In the genomic region with DNA sequence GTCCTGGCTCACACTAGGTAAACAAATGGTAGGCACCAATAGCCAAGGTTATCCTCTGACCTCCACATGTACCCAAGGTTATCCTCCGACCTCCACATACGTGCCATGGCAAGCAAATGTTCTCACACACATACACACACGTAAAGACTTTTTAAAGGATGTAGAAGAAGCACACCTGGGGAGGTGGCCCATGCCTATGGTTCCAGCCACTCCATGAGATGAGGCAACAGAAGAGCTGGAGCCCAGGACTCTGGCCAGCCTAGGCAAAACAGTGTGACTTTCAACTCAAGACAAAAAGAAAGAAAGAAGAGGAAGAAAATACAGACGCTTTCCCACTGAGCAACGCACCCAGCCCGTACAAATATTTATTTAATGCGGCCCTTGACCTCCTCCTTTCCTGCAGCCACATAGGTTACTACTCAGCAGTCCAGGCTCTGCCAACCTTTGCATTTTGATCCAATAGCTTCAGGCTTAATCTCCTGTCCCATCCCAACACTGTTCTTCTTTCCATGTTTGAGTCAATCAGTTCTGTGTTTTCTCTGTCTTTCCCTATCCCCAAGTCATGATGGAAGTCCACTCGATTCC, we compare ENCODE assay signal across 26 mouse cellular contexts. TPM values are rescaled to one million over a fixed set of nuclear protein-coding genes. Genes with fewer than 3 reads are reported as not detected.
DNase-seq lines count a peak whose midpoint lies in the region; ATAC-seq and TF ChIP-seq lines count a peak whose summit lies in the region.
"Had no signal": no experiment of that assay in that cellular context is flagged by ENCODE, and none has a peak within 500 bp of the region (broad histone marks: within the 10 kb centered on the region; RNA-seq: fewer than 3 reads in every experiment).

No protein-coding gene starts in this region.

- no peaks in the 10 kb centered on the region for H3K27me3 ChIP-seq in liver, adult 2 months (ENCODE audit: control insufficient read depth, insufficient read depth, low read length)
- no peaks in the 10 kb centered on the region for H3K27me3 ChIP-seq in liver, embryonic 11.5 days (replicated peaks; ENCODE audit: control insufficient read depth, insufficient read depth, low read length)
- no peaks in the 10 kb centered on the region for H3K27me3 ChIP-seq in small intestine, adult 2 months (ENCODE audit: control insufficient read depth, insufficient read depth, low read length)
- H3K27me3 ChIP-seq in kidney, adult 2 months (replicated peaks; ENCODE audit: control insufficient read depth, insufficient read depth, low read length): no peaks in the 10 kb centered on the region
- H3K27me3 ChIP-seq: embryonic facial prominence, embryonic 12.5 days; heart, embryonic 15.5 days; limb, embryonic 12.5 days; lung, embryonic 15.5 days; midbrain, embryonic 15.5 days; neural tube, embryonic 13.5 days had no signal

- H3K4me3 ChIP-seq in liver, adult 2 months (ENCODE audit: insufficient read depth, low read depth, low read length): no peak overlapping the region
- H3K4me3 ChIP-seq in liver, embryonic 11.5 days (ENCODE audit: low read depth, low read length): no peak overlapping the region
- no peak overlapping the region for H3K4me3 ChIP-seq in small intestine, adult 2 months (ENCODE audit: low read depth, low read length)
- no peak overlapping the region for H3K4me3 ChIP-seq in kidney, adult 2 months (ENCODE audit: insufficient read depth, low read depth, low read length)
- H3K4me3 ChIP-seq: embryonic facial prominence, embryonic 12.5 days; gastrocnemius, adult 2 months; heart, embryonic 15.5 days; limb, embryonic 12.5 days; lung, embryonic 15.5 days; megakaryocyte, embryonic 14.5 days; midbrain, embryonic 15.5 days; neural tube, embryonic 13.5 days had no signal

- no peak overlapping the region for H3K4me2 ChIP-seq in liver, embryonic 11.5 days
- H3K4me2 ChIP-seq: embryonic facial prominence, embryonic 12.5 days; heart, embryonic 15.5 days; hindbrain, embryonic 14.5 days; limb, embryonic 12.5 days; lung, embryonic 15.5 days; midbrain, embryonic 15.5 days; neural tube, embryonic 13.5 days had no signal

- peaks cover 10% of the 10 kb centered on the region for H3K4me1 ChIP-seq in liver, adult 2 months (ENCODE audit: control insufficient read depth, insufficient read depth, low read length)
- H3K4me1 ChIP-seq in liver, embryonic 11.5 days (replicated peaks; ENCODE audit: control insufficient read depth, insufficient read depth, low read length): no peaks in the 10 kb centered on the region; the same call in none of the 2 replicates
- H3K4me1 ChIP-seq in small intestine, adult 2 months (ENCODE audit: control insufficient read depth, insufficient read depth, insufficient read length, low read length): peaks cover 32% of the 10 kb centered on the region
- no peaks in the 10 kb centered on the region for H3K4me1 ChIP-seq in kidney, adult 2 months (ENCODE audit: control insufficient read depth, insufficient read depth, low read length)
- H3K4me1 ChIP-seq: embryonic facial prominence, embryonic 12.5 days; heart, embryonic 15.5 days; lung, embryonic 15.5 days; midbrain, embryonic 15.5 days; neural tube, embryonic 13.5 days had no signal

- no peak for TF ChIP-seq POLR2A in liver, adult 2 months (IDR thresholded peaks at IDR 0.05; ENCODE audit: extremely low read depth, insufficient read depth, low read length)
- no peak for TF ChIP-seq POLR2A in small intestine, adult 2 months (IDR thresholded peaks at IDR 0.05; ENCODE audit: low read depth, low read length)
- no peak for TF ChIP-seq POLR2A in kidney, adult 2 months (IDR thresholded peaks at IDR 0.05; ENCODE audit: low read depth, low read length)

- DNase-seq in liver, adult 2 months (ENCODE audit: extremely low read depth, low read depth, low spot score): peak; percentile 79
- no peak for DNase-seq in liver
- DNase-seq in embryo, embryonic 10.5 days (ENCODE audit: low spot score): peak; percentile 10
- no peak for DNase-seq in liver, embryonic 11.5 days (ENCODE audit: low spot score)
- DNase-seq in layer of hippocampus, adult 11-12 months (ENCODE audit: low spot score): no peak
- DNase-seq in kidney, adult 2 months: no peak
- DNase-seq in cerebellum, adult 11-12 months: no peak
- DNase-seq: adrenal gland, postnatal 25 days; cerebellum, adult 9-10 months; gastrocnemius, adult 2 months; heart, postnatal 4 days; kidney, postnatal 25 days; layer of hippocampus, postnatal 36 days; right cerebral cortex, adult 18-20 months; thymus, adult 18-20 months; thymus, postnatal 36 days had no signal

- 0 out of 2 replicates have a peak, but pooled peaks have one; percentile 30 for ATAC-seq in liver, embryonic 11.5 days (replicated peaks; ENCODE audit: low FRiP score)
- ATAC-seq: inflammation-experienced regulatory T-cells, adult 6 months; midbrain, embryonic 15.5 days had no signal

- H3K27ac ChIP-seq in liver, adult 2 months (replicated peaks; ENCODE audit: insufficient read depth, low read depth, low read length): peak overlapping the region; percentile 23
- H3K27ac ChIP-seq in liver, embryonic 11.5 days (ENCODE audit: low read depth, low read length): peak overlapping the region; percentile 11; the same call in 1 of the 2 replicates
- peak overlapping the region; percentile 61 for H3K27ac ChIP-seq in small intestine, adult 2 months (ENCODE audit: insufficient read depth, low read depth, low read length)
- no peak overlapping the region for H3K27ac ChIP-seq in kidney, adult 2 months (ENCODE audit: insufficient read depth, low read depth, low read length)
- H3K27ac ChIP-seq: embryonic facial prominence, embryonic 12.5 days; gastrocnemius, adult 2 months; heart, embryonic 15.5 days; hindbrain, embryonic 14.5 days; limb, embryonic 12.5 days; lung, embryonic 15.5 days; midbrain, embryonic 15.5 days; neural tube, embryonic 13.5 days had no signal

- WGBS in liver, adult 2 months: 34% methylated on average over 8 of the region's 8 CpGs
- WGBS in liver, embryonic 11.5 days: 57% methylated on average over 8 of the region's 8 CpGs
- WGBS in small intestine, adult 2 months: 46% methylated on average over 8 of the region's 8 CpGs
- WGBS in kidney, adult 2 months: 67% methylated on average over 8 of the region's 8 CpGs

- no peaks in the 10 kb centered on the region for H3K36me3 ChIP-seq in liver, adult 2 months (ENCODE audit: control insufficient read depth, insufficient read depth, low read length)
- no peaks in the 10 kb centered on the region for H3K36me3 ChIP-seq in liver, embryonic 11.5 days (ENCODE audit: control insufficient read depth, insufficient read depth, low read length)
- no peaks in the 10 kb centered on the region for H3K36me3 ChIP-seq in small intestine, adult 2 months (ENCODE audit: control insufficient read depth, insufficient read depth, low read length)
- no peaks in the 10 kb centered on the region for H3K36me3 ChIP-seq in kidney, adult 2 months (ENCODE audit: control insufficient read depth, insufficient read depth, low read length)
- H3K36me3 ChIP-seq: embryonic facial prominence, embryonic 12.5 days; heart, embryonic 15.5 days; limb, embryonic 12.5 days; lung, embryonic 15.5 days; midbrain, embryonic 15.5 days; neural tube, embryonic 13.5 days had no signal

- H3K9ac ChIP-seq in liver, adult 2 months (ENCODE audit: low read depth, low read length): no peak overlapping the region
- no peak overlapping the region for H3K9ac ChIP-seq in liver, embryonic 11.5 days (ENCODE audit: low read depth, low read length)
- H3K9ac ChIP-seq: embryonic facial prominence, embryonic 12.5 days; heart, embryonic 15.5 days; hindbrain, embryonic 14.5 days; limb, embryonic 12.5 days; lung, embryonic 15.5 days; midbrain, embryonic 15.5 days; neural tube, embryonic 13.5 days had no signal

- no peaks in the 10 kb centered on the region for H3K9me3 ChIP-seq in liver, embryonic 11.5 days (ENCODE audit: control insufficient read depth, low read length)
- H3K9me3 ChIP-seq: embryonic facial prominence, embryonic 12.5 days; heart, embryonic 15.5 days; limb, embryonic 12.5 days; lung, embryonic 15.5 days; megakaryocyte, embryonic 14.5 days; midbrain, embryonic 15.5 days; neural tube, embryonic 13.5 days had no signal

- no peaks in the 10 kb centered on the region for H3K79me2 ChIP-seq in liver, adult 2 months (ENCODE audit: control insufficient read depth, insufficient read depth, low read length)

- TF ChIP-seq CTCF in liver, adult 2 months (IDR thresholded peaks at IDR 0.05; ENCODE audit: low read depth, low read length): no peak
- no peak for TF ChIP-seq CTCF in small intestine, adult 2 months (IDR thresholded peaks at IDR 0.05; ENCODE audit: extremely low read depth, insufficient read length, insufficient replicate concordance, low read depth, low read length)
- no peak for TF ChIP-seq CTCF in kidney, adult 2 months (conservative IDR thresholded peaks at IDR 0.05; ENCODE audit: insufficient read depth, insufficient read length, low read depth, low read length)

RNA-seq across cellular contexts. Expression of a gene that starts 6.5 kb away (rescaled TPM):
- 277 and 397 TPM in 2 replicates for total RNA-seq in liver, adult 2 months (2014; rRNA removed)
- 45.5 and 49.5 TPM in 2 replicates for polyA plus RNA-seq in liver, adult 2 months (2012; rRNA removed)
- polyA plus RNA-seq in liver, embryonic 11.5 days (2014; fragmentation: Nextera tagmentation; extraction: Ambion mirVana): 41.5 and 49.1 TPM in 2 replicates
- 5.8 and 13.0 TPM in 2 replicates for polyA plus RNA-seq in small intestine, adult 2 months (2012; rRNA removed)
- 25.5 and 48.2 TPM in 2 replicates for polyA plus RNA-seq in kidney, adult 2 months (2012; rRNA removed)

Comparison
In these comparisons a context has a peak if more than half of its experiments do, and no peak if none do; other contexts are left out.
1. DNase-seq: peak in liver, adult 2 months (single experiment) and embryo, embryonic 10.5 days (single experiment); none in liver (single experiment), liver, embryonic 11.5 days (single experiment), layer of hippocampus, adult 11-12 months (single experiment), kidney, adult 2 months (single experiment) and cerebellum, adult 11-12 months (single experiment).